Mouse (Mus musculus): ENCODE measurements around the gene Il4i1.
"Not testable (repeated sequence)": the region's sequence is repeated elsewhere in the genome, so short reads cannot be mapped to it uniquely, and the experiment has no call there.

Gene Il4i1

DNA sequence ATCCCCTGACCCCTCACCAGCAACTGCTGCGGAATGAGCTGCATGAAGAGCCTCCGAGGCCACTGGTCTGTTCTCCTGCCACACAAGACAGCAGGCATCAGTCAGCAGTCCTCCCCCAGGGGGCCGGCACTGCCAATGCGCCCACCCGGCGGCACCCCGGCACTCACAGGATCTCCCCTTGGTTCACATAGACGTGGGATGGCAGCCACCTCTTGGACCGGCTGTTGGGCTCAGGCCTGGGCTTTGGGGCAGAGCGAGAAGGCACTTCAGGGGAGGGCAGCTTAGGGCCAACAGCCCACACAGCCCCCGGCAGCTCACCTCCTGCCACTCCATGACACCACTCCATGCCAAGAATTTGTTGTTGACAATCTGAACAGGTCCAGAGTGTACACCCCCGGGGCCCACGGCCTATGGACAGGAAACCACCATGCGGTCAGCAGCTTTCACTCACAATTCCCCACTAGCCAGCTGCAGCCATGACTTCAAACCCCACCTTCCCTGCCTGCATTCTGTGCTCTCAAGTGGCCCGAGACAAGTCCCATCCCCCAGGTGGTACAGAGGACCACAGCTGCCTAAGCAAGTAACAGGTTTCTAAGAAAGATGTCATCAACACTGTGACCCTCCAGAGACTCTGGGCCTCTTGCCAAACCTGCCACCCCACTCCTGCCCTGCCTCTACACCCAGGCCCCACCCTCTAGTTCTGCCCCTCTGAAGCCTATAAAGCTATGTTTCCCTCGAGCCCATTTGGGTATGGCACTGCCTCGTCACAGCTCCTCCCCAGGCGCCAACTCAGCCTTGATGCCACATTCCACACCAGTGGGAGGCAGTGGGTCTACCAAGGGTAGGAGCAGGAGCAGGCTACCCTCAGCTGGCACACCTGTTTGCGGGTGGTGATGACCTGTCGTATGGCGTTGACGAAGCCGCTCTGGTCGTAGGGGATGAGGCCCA, 48.7 kb downstream of the Il4i1 start:
- DNase-seq = peak; percentile 52 to 56

DNA sequence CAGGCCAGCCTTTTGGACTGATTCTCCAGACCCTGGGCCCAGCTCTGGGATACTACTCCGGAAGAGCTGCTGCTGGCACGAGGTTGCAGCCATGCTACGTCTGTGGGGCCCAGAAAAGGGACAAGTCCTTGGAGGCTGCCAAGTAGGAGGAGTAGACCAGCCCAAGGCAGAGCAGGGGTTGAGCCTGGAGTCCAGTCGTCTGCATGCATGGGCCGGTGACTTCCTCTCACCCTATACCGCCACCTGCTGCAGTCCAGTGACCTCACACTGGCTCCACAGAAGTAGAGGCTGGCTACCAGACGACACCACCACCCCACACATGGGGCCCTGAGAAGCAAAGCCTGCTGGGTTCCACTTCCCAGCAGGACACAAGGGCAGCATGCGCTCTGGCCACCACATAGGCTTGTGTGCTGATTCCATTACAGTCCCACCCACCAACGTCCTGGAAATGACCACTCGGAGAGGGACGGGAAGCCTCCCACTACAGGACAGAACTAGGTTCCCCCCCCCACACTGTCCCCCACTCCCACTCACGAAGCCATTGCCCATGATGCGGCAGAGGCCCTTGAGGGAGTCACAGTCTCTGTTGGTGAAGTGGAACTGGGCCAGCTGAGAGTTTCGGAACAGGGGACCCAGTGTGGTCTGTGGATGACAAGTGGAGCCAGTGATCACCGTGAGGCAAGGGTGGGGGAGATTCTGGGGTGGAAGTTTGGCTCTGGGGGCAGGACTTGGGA, 50.3 kb downstream of the Il4i1 start:
- DNase-seq = peak; percentile 51

GRCm38 (mm10) chr7:44867010-44867702, 51.0 kb downstream of the Il4i1 start:
- DNase-seq = peak; percentile 32 to 35

DNA sequence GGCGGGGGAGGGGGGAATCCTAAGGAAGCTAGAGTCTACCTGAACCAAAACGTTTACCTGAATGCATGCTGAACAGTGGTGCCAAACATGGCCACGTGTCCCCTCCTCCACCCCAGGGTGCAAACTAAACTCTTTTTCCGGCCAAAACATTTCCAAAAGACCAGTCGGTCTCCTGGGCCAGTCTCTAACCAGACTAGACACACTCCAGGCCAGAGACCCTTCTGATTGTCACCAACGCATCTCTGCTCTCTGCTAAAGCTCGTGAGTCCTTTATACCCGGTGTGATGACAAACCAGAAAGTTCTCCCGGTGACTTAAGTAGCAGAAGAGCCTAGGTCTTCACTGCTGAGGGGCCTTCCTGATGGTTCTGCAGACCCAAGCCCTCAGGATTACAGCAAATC, 51.6 kb downstream of the Il4i1 start:
- DNase-seq = peak in 1 of 2 experiments; percentile 24

- DNase-seq = peak; percentile 28 to 36
Measured at GRCm38 (mm10) chr7:44868465-44868864, 52.3 kb downstream of the Il4i1 start.

GRCm38 (mm10) chr7:44868919-44869696, 52.9 kb downstream of the Il4i1 start:
- DNase-seq = peak; percentile 75 to 77

DNA sequence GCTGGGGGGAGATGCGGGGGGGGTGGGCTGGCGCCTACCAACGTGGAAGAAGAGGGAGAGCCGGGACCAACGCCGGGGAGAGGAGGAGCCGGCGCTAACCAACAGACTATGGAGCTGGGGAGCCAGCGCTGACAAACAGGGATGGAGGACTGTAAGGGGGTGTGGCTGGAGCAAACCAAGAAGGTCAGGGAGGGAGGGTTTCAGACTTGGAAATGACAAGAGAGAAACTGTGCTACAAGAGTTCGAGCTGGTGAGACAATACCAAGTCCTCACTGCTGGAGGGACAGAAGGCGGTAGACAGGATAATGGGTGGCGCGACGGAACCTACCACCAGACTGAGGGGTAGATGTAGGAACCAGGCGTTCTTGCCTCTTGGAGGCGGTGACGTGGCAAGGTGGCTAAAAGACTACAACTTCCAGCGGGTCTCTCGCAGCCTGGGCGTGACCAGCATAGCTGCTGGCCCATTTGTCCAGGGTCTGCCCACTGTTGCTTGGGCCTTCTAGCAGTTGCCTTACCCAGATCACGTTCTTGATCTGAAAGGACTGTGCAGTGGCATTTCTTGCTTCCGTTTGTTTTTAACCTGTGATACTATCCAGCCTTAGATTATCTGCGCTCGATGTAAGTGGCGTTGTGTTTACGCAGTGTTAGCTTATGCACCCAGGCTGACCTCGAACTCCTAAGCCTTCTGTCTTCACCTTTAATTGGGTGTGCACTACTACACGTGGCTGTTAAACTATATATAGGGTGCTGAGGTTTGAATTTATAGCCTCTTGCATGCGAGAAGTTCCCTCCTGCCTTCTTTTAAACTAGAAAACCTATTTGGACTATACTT, 53.7 kb downstream of the Il4i1 start, which contains the start of gene Ptov1:
TSS of gene Ptov1 (minus strand) at position 92 of the 832 bp plus-strand sequence.
- DNase-seq = peak; percentile 94 to 96

DNA sequence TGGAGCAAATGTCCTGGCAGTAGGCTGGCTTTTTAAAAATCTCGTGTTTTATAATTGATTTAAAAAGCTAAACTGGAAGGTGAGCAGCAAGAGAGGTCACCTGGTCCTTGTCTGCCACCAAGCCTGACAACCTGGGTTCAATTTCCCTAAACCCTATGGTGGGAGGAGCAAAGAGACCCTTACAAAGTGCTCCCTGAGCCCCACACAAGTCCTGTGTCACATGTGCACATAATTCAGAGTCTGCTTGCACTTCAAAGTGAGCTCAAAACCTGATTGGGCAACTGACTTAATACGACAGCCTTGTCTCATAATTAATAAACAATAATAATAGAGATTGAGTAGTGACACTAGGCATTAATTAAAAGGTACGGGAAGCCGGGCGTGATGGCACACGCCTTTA, 54.4 kb downstream of the Il4i1 start:
- no peak for DNase-seq

- no peak for DNase-seq
Measured at GRCm38 (mm10) chr7:44871181-44871580, 55.0 kb downstream of the Il4i1 start.

DNA sequence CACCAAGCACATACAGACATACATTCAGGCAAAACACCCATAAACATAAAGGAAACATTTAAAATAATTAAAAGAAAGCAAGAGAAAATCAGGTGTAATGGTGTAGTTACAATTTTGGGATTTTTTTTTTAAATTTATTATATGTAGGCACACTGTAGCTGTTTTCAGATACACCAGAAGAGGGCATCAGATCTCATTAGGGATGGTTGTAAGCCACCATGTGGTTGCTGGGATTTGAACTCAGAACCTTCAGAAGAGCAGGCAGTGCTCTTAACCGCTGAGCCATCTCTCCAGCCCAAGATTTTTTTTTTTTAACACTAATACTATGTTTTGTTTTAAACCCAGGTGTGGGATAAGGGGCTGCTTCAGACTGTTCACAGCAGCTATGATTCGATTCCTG, 55.6 kb downstream of the Il4i1 start:
- DNase-seq = not testable (repeated sequence)

GRCm38 (mm10) chr7:44877833-44878232, 61.6 kb downstream of the Il4i1 start:
- no peak for DNase-seq

GRCm38 (mm10) chr7:44883036-44883435, 66.8 kb downstream of the Il4i1 start:
- peak in 1 of 2 experiments; percentile 14 for DNase-seq

- peak in 1 of 2 experiments; percentile 56 for DNase-seq
Measured at GRCm38 (mm10) chr7:44884637-44885036, 68.5 kb downstream of the Il4i1 start.

- no peak for DNase-seq
Measured at GRCm38 (mm10) chr7:44886964-44887363, 70.8 kb downstream of the Il4i1 start.

GRCm38 (mm10) chr7:44888256-44889105, 72.3 kb downstream of the Il4i1 start:
- peak; percentile 65 to 69 for DNase-seq

DNA sequence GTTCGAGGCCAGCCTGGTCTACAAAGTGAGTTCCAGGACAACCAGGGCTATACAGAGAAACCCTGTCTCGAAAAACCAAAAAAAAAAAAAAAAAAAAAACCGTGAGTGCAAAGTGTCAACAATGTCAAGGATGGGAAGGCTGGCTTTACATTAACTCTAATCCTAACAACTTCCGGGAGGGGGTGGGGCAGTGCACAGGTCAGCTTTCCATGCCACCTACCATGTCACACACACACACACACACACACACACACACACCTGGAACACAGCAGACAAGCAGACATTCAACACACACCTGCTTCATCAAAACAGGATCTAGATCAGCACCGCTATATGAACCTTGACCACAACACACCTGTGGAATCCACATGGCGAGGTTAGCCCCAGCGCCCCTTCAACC, 74.0 kb downstream of the Il4i1 start:
- DNase-seq = no peak
